Mouse (Mus musculus): Measurements from ENCODE around the gene Klhl3.

DNA sequence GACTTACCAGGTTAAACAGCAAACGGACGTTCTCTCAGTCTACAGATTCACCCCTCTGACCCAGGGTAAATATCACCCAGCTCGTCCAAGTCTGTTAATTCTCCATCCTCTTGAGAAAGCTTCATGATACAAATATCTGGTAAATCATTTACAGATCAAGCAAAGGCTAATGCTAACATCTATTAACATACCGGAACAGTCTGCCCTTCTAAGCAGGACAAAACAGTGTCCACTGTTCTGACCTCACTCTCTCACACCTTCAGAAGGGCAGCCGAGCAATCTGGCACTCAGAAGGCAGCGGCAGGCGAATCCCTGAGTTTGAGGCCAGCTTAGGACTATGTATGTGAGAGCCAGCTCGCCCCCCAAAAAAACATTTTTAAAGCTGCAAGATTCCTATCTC lies 10.0 kb upstream of the Klhl3 start:
- TF ChIP-seq GATA1 (IDR thresholded peaks at IDR 0.05; ENCODE audit: low read length) (no peak), TAL1 (IDR thresholded peaks at IDR 0.05; ENCODE audit: low read length) (no peak)

All from erythroblast, embryonic 14.5 days (primary cell).